Mouse (Mus musculus): ENCODE data around the gene Tmem37. TPM values are rescaled to one million over a fixed set of nuclear protein-coding genes. Genes with fewer than 3 reads are reported as not detected.

Gene Tmem37
- polyA plus RNA-seq (2015; fragmentation: Nextera tagmentation; extraction: Ambion mirVana), result 10.2 and 10.4 TPM in 2 replicates

- ATAC-seq (replicated peaks; ENCODE audit: extremely low read depth, insufficient read depth, low FRiP score), result peak; percentile 92
- WGBS, result 2% methylated on average over 40 of the region's 40 CpGs
- Histone ChIP-seq H3K27ac (ENCODE audit: low read length) (0 out of 2 replicates have a peak within 1 kb of the TSS, but pooled peaks have one; percentile 1), H3K4me1 (ENCODE audit: control insufficient read depth, insufficient read depth, low read length) (peaks cover 13% of the 10 kb centered on the region), H3K9ac (ENCODE audit: low read length) (peak within 1 kb of the TSS; percentile 67), H3K36me3 (ENCODE audit: control insufficient read depth, insufficient read depth) (no peaks in the 10 kb centered on the region), H3K27me3 (ENCODE audit: control insufficient read depth, insufficient read depth, low read length) (0 out of 2 replicates have a peak, but pooled peaks cover 2% of the 10 kb centered on the region), H3K9me3 (replicated peaks; ENCODE audit: control insufficient read depth, low read length) (no peaks in the 10 kb centered on the region), H3K4me2 (ENCODE audit: low read depth, low read length) (peak within 1 kb of the TSS; percentile 90), H3K4me3 (ENCODE audit: low read length) (peak within 1 kb of the TSS; percentile 51)
Observed at GRCm38 (mm10) chr1:120073519-120074306, at the start of gene Tmem37. Gene Tmem37, minus strand, starts transcription at chr1:120074074.

- no peaks in the 10 kb centered on the region for H3K27me3 ChIP-seq (ENCODE audit: control insufficient read depth, insufficient read depth, low read length)
- no peak overlapping the region for H3K4me3 ChIP-seq (ENCODE audit: low read length)
- 91% methylated on average over 8 of the region's 8 CpGs for WGBS
- no peak overlapping the region for H3K4me2 ChIP-seq (ENCODE audit: low read depth, low read length)
- no peaks in the 10 kb centered on the region for H3K9me3 ChIP-seq (replicated peaks; ENCODE audit: control insufficient read depth, low read length)
- H3K27ac ChIP-seq (ENCODE audit: low read length), result no peak overlapping the region
- ATAC-seq (replicated peaks; ENCODE audit: extremely low read depth, insufficient read depth, low FRiP score), result no peak
- H3K36me3 ChIP-seq (ENCODE audit: control insufficient read depth, insufficient read depth), result 0 out of 2 replicates have a peak, but pooled peaks cover 3% of the 10 kb centered on the region
- no peak overlapping the region for H3K9ac ChIP-seq (ENCODE audit: low read length)
- peaks cover 31% of the 10 kb centered on the region for H3K4me1 ChIP-seq (ENCODE audit: control insufficient read depth, insufficient read depth, low read length)
Observed at GRCm38 (mm10) chr1:120122634-120123383, 48.9 kb upstream of the Tmem37 start.

GRCm38 (mm10) chr1:120121930-120122530 is 48.2 kb upstream of the Tmem37 start:
- peak overlapping the region; percentile 85 for H3K4me2 ChIP-seq (ENCODE audit: low read depth, low read length)
- peak overlapping the region; percentile 80 for H3K9ac ChIP-seq (ENCODE audit: low read length)
- H3K36me3 ChIP-seq (ENCODE audit: control insufficient read depth, insufficient read depth), result 0 out of 2 replicates have a peak, but pooled peaks cover 3% of the 10 kb centered on the region
- H3K27ac ChIP-seq (ENCODE audit: low read length), result peak overlapping the region; percentile 97
- ATAC-seq (replicated peaks; ENCODE audit: extremely low read depth, insufficient read depth, low FRiP score), result no peak
- H3K4me1 ChIP-seq (ENCODE audit: control insufficient read depth, insufficient read depth, low read length), result peaks cover 35% of the 10 kb centered on the region
- peak overlapping the region; percentile 55 for H3K4me3 ChIP-seq (ENCODE audit: low read length)
- no peaks in the 10 kb centered on the region for H3K9me3 ChIP-seq (replicated peaks; ENCODE audit: control insufficient read depth, low read length)
- no peaks in the 10 kb centered on the region for H3K27me3 ChIP-seq (ENCODE audit: control insufficient read depth, insufficient read depth, low read length)
- 86% methylated on average over 9 of the region's 9 CpGs for WGBS

GRCm38 (mm10) chr1:120120969-120121811 is 47.3 kb upstream of the Tmem37 start, which contains the start of the genes Dbi and 3110009E18Rik:
Gene Dbi, minus strand, starts transcription at chr1:120121078.
Gene 3110009E18Rik, plus strand, starts transcription at chr1:120121187.
- H3K27me3 ChIP-seq (ENCODE audit: control insufficient read depth, insufficient read depth, low read length), result no peaks in the 10 kb centered on the region
- peak within 1 kb of the TSS; percentile 81 for H3K9ac ChIP-seq (ENCODE audit: low read length)
- peak within 1 kb of the TSS; percentile 97 for H3K27ac ChIP-seq (ENCODE audit: low read length)
- WGBS, result 1% methylated on average over 52 of the region's 52 CpGs
- H3K36me3 ChIP-seq (ENCODE audit: control insufficient read depth, insufficient read depth), result peaks cover 5% of the 10 kb centered on the region
- H3K4me1 ChIP-seq (ENCODE audit: control insufficient read depth, insufficient read depth, low read length), result peaks cover 38% of the 10 kb centered on the region
- peak; percentile 93 for ATAC-seq (replicated peaks; ENCODE audit: extremely low read depth, insufficient read depth, low FRiP score)
- peak within 1 kb of the TSS; percentile 55 for H3K4me3 ChIP-seq (ENCODE audit: low read length)
- no peaks in the 10 kb centered on the region for H3K9me3 ChIP-seq (replicated peaks; ENCODE audit: control insufficient read depth, low read length)
- peak within 1 kb of the TSS; percentile 85 for H3K4me2 ChIP-seq (ENCODE audit: low read depth, low read length)

GRCm38 (mm10) chr1:120120141-120120968 is 46.5 kb upstream of the Tmem37 start:
- peak overlapping the region; percentile 93 for H3K27ac ChIP-seq (ENCODE audit: low read length)
- peaks cover 45% of the 10 kb centered on the region for H3K4me1 ChIP-seq (ENCODE audit: control insufficient read depth, insufficient read depth, low read length)
- no peaks in the 10 kb centered on the region for H3K9me3 ChIP-seq (replicated peaks; ENCODE audit: control insufficient read depth, low read length)
- peak; percentile 42 for ATAC-seq (replicated peaks; ENCODE audit: extremely low read depth, insufficient read depth, low FRiP score)
- H3K9ac ChIP-seq (ENCODE audit: low read length), result peak overlapping the region; percentile 81
- H3K27me3 ChIP-seq (ENCODE audit: control insufficient read depth, insufficient read depth, low read length), result no peaks in the 10 kb centered on the region
- H3K4me2 ChIP-seq (ENCODE audit: low read depth, low read length), result peak overlapping the region; percentile 85
- H3K4me3 ChIP-seq (ENCODE audit: low read length), result peak overlapping the region; percentile 55
- WGBS, result 2% methylated on average over 24 of the region's 24 CpGs
- peaks cover 12% of the 10 kb centered on the region for H3K36me3 ChIP-seq (ENCODE audit: control insufficient read depth, insufficient read depth)

- H3K4me3 ChIP-seq (ENCODE audit: low read length), result peak overlapping the region; percentile 55
- H3K36me3 ChIP-seq (ENCODE audit: control insufficient read depth, insufficient read depth), result peaks cover 22% of the 10 kb centered on the region
- peak overlapping the region; percentile 81 for H3K9ac ChIP-seq (ENCODE audit: low read length)
- peak overlapping the region; percentile 85 for H3K4me2 ChIP-seq (ENCODE audit: low read depth, low read length)
- H3K4me1 ChIP-seq (ENCODE audit: control insufficient read depth, insufficient read depth, low read length), result peaks cover 45% of the 10 kb centered on the region
- peak overlapping the region; percentile 93 for H3K27ac ChIP-seq (ENCODE audit: low read length)
- ATAC-seq (replicated peaks; ENCODE audit: extremely low read depth, insufficient read depth, low FRiP score), result no peak
- H3K9me3 ChIP-seq (replicated peaks; ENCODE audit: control insufficient read depth, low read length), result peaks cover 4% of the 10 kb centered on the region
- H3K27me3 ChIP-seq (ENCODE audit: control insufficient read depth, insufficient read depth, low read length), result no peaks in the 10 kb centered on the region
- 77% methylated on average over 4 of the region's 4 CpGs for WGBS
Observed at GRCm38 (mm10) chr1:120119389-120119788, 45.5 kb upstream of the Tmem37 start.

GRCm38 (mm10) chr1:120118854-120119253 is 45.0 kb upstream of the Tmem37 start:
- peaks cover 25% of the 10 kb centered on the region for H3K36me3 ChIP-seq (ENCODE audit: control insufficient read depth, insufficient read depth)
- peak overlapping the region; percentile 55; the same call in 1 of the 2 replicates for H3K4me3 ChIP-seq (ENCODE audit: low read length)
- peak overlapping the region; percentile 81; the same call in 1 of the 2 replicates for H3K9ac ChIP-seq (ENCODE audit: low read length)

More at GRCm38 (mm10) chr1:120118854-120119253, 45.0 kb upstream of the Tmem37 start:
- Histone ChIP-seq H3K27me3 (ENCODE audit: control insufficient read depth, insufficient read depth, low read length) (no peaks in the 10 kb centered on the region), H3K27ac (ENCODE audit: low read length) (no peak overlapping the region), H3K4me2 (ENCODE audit: low read depth, low read length) (peak overlapping the region; percentile 85), H3K9me3 (replicated peaks; ENCODE audit: control insufficient read depth, low read length) (peaks cover 7% of the 10 kb centered on the region), H3K4me1 (ENCODE audit: control insufficient read depth, insufficient read depth, low read length) (peaks cover 45% of the 10 kb centered on the region)
- 76% methylated on average over 2 of the region's 2 CpGs for WGBS
- ATAC-seq (replicated peaks; ENCODE audit: extremely low read depth, insufficient read depth, low FRiP score), result no peak

All from heart, embryonic 16.5 days (tissue).